Mouse (Mus musculus) cerebellum, adult 2 months (tissue): Measurements from ENCODE around the gene Nedd9. TPM values are rescaled to one million over a fixed set of nuclear protein-coding genes. Genes with fewer than 3 reads are reported as not detected.

Experiments
- DNase-seq, 2 experiments: peaks; one replicate each; pipeline ENCODE4 v3.0.0; 2021
- H3K27ac ChIP-seq: fragments of 200-500 bp; 2 replicates; pipeline ENCODE4 v1.5.1; 2012; ENCODE audit warnings: low read length, control low read depth, inconsistent platforms; ENCODE audit not compliant: insufficient read depth
- H3K27me3 ChIP-seq: fragments of 200-500 bp; 2 replicates; pipeline ENCODE4 v1.6.1; 2012; ENCODE audit warnings: inconsistent platforms, mild to moderate bottlenecking, low read length, moderate library complexity; ENCODE audit not compliant: control insufficient read depth, insufficient read depth
- H3K4me1 ChIP-seq: fragments of 200-500 bp; 2 replicates; pipeline ENCODE4 v1.6.1; 2011; ENCODE audit warnings: low read length; ENCODE audit not compliant: control insufficient read depth, insufficient read depth
- H3K4me3 ChIP-seq: fragments of 200-500 bp; replicated peaks from 2 replicates; pipeline ENCODE3; 2011; ENCODE audit warnings: mild to moderate bottlenecking, low read depth, low read length, control low read depth; ENCODE audit not compliant: insufficient read depth
- CTCF ChIP-seq: fragments of 200-500 bp; IDR thresholded peaks from 2 replicates; pipeline ENCODE4 v1.5.1; 2011; ENCODE audit warnings: low read depth, mild to moderate bottlenecking, control low read depth, low read length, moderate library complexity, borderline replicate concordance; ENCODE audit not compliant: insufficient read depth
- POLR2A ChIP-seq: fragments of 200-500 bp; IDR thresholded peaks from 2 replicates; pipeline ENCODE4 v1.6.1; 2011; ENCODE audit warnings: low read length, control low read depth, borderline replicate concordance; ENCODE audit not compliant: insufficient read depth
- WGBS: fragments of 180-500 bp; shearing (Covaris S2); methylation state at CpG from one replicate; pipeline ENCODE4 v1.1.7; 2018; 5-methylcytosine and 5-hydroxymethylcytosine counted together
- polyA plus RNA-seq: library from polyadenylated mRNA; depleted of rRNA; stranded (reverse); fragments of >200 nt; gene quantifications from 2 replicates; pipeline ENCODE4 v1.2.3, GENCODE M21; 2012

The Nedd9 gene
- polyA plus RNA-seq, 1 experiment, result 5.5 TPM

DNA sequence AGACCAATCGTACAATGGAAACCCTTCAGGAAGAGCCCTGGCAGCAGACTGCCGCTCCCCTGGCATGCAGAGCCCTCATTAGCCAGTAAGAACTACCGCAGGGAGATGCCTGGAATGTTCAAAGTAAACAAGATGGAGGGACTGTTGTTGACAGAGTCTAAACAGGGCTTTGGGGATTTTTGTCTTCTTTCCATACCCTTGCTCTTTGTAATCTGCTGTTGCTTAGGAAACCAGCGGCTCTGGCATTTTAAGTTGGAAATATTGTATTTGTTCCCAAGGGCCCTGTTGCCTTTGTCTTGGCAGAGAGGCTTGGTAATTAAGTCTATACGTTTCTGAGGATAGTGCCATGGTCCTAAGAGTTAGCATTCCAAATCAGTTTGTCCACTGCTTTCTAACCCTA is 134.8 kb downstream of the Nedd9 start:
- no peaks in the 10 kb centered on the region for H3K27me3 ChIP-seq
- no peak overlapping the region for H3K4me3 ChIP-seq
- WGBS, result 42% methylated on average over 5 of the region's 5 CpGs
- DNase-seq, result no peak
- no peaks in the 10 kb centered on the region for H3K4me1 ChIP-seq
- no peak overlapping the region for H3K27ac ChIP-seq
- TF ChIP-seq CTCF (no peak), POLR2A (no peak)

DNA sequence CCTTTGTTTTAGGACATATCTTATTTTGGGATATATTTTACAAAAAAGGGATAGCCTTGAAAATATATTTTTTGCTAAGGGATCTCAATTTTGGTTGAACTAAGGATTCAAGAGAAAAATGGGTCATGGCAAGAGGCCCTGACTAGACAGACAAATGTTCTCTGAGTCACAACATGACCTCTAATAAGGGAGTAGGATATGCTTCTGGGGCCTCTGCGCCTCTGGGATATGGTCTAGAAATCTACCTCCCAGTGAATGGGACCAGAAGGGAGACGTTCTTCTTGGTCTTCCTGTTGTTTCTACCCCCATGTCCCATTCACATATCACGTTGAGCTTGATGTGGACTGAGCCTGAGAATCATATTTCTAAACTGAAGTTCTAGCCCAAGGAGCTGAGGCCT is 136.6 kb downstream of the Nedd9 start:
- H3K27me3 ChIP-seq, result no peaks in the 10 kb centered on the region
- H3K4me3 ChIP-seq, result no peak overlapping the region
- TF ChIP-seq POLR2A (no peak), CTCF (no peak)
- no peak for DNase-seq
- no peaks in the 10 kb centered on the region for H3K4me1 ChIP-seq
- H3K27ac ChIP-seq, result no peak overlapping the region
- 89% methylated on average over 3 of the region's 3 CpGs for WGBS

DNA sequence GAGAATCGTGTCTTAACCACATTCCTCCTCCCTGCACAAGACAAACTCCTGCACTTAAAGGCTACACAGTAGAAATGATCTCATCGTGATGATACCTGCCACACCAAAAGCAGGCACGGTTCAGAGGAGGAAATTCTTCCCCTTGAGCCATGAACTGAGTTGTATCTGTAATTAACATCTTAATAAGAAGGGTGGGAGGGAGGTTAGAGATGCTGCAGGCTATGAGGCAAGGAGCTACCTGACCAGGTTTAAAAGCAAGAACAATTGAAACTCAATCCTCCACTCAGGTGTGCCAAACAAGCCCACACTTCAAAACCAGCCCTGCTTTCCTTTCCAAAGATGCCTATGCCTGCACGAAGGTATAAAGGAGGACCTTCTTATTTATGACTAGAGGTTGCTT is 137.4 kb downstream of the Nedd9 start:
- WGBS, result 71% methylated on average over 4 of the region's 4 CpGs
- no peak for DNase-seq
- H3K4me3 ChIP-seq, result no peak overlapping the region
- TF ChIP-seq POLR2A, result no peak
- no peak for TF ChIP-seq CTCF
- no peaks in the 10 kb centered on the region for H3K4me1 ChIP-seq
- H3K27me3 ChIP-seq, result no peaks in the 10 kb centered on the region
- no peak overlapping the region for H3K27ac ChIP-seq

DNA sequence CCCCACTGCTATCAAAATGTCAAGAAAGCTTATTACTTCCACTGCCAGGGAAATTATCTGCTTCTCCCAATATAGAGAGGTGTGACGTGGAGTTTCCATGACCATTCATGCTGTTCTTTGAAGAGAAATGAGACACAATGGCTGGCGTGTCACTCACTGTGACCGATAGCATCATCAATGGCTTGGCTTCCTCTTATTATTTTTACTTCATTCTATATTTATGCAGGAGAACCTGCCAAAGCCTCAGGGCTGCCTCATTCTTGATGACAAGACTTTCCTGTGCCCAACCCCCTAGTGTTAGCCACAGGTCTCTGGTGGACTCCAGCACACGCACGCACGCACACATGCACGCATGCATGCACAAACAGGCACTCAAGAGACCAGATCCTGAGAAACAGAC is 141.4 kb downstream of the Nedd9 start:
- DNase-seq, result no peak
- Histone ChIP-seq H3K4me3 (no peak overlapping the region), H3K27ac (no peak overlapping the region), H3K27me3 (no peaks in the 10 kb centered on the region), H3K4me1 (no peaks in the 10 kb centered on the region)
- TF ChIP-seq POLR2A (no peak), CTCF (no peak)
- 89% methylated on average over 7 of the region's 7 CpGs for WGBS

DNA sequence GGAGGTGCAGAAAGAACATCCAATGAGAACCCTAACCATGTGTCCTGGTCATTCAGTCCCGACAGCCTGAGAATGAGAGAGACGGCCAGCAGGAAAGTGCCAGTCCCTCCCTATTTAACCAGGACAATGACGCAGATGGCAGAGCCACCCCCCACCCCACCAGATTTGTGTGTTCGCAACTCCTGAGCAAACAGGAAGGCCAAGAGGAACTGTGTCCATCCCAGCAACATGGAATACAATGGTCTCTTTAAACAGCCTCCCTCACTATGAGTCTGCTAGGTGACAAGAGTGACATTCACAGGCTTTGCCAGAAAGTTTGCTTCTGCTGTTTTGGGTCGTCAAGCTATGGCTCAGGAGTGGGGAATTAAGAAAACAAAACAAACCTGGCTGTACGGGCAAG is 141.9 kb downstream of the Nedd9 start:
- Histone ChIP-seq H3K27ac (no peak overlapping the region), H3K4me3 (no peak overlapping the region), H3K27me3 (no peaks in the 10 kb centered on the region), H3K4me1 (no peaks in the 10 kb centered on the region)
- TF ChIP-seq POLR2A, result no peak
- TF ChIP-seq CTCF, result no peak
- WGBS, result 35% methylated on average over 6 of the region's 6 CpGs
- DNase-seq, result no peak

DNA sequence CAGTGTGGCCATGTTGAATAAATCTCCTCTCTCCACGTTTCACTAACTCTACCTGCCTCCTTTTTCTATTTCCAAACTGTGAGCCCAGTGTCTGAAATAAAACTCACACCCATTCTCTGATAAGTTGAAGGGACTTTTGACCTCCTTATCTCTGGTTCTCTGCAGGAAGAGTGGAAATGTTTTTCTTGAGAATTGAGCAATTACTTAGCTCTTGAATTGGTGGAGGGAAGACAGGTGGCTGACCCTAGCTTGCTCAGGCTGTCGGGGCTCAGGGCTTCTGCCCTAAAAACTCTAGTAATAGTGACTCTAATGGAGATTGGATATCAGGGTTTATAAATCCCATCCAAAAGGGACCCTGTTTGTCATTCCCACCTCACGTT is 143.3 kb downstream of the Nedd9 start:
- no peak overlapping the region for H3K4me3 ChIP-seq
- 94% methylated on average over 3 of the region's 3 CpGs for WGBS
- TF ChIP-seq CTCF, result no peak
- no peak for TF ChIP-seq POLR2A
- H3K27me3 ChIP-seq, result no peaks in the 10 kb centered on the region
- H3K4me1 ChIP-seq, result no peaks in the 10 kb centered on the region
- no peak overlapping the region for H3K27ac ChIP-seq
- no peak for DNase-seq

DNA sequence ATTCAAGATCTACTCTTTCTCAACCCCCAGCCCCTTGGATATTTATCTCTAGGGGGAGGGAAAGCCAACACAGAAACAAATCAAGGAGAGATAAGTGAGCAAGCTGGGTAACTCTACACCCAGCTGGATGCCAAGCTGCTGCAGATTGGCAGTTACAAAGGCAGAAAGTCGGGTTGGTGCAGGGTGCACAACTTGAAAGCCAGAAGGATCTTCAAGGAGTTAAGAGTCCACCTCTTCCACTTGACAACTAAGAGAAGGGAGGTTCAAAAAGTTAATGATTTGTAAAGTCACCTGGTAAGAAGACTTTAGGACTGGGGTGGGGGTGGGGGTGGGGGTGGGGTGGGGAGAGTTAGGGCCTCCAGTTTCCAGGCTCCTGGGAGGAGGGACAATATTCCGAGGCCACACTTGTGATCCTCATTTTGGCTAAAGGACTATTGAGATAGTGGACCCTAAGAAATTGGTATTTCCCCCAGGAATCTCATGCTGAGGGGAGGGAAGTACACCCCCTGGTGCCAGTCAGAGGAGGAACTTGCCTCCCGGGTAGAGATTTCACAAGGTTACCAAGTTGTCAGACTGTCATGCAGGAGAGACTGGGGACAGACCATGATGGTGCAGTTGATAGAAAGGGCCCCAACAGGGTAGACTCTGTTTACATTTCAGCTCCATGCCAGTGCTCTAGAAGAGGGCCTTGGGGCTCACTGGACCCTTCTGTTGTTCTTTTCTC is 143.8 kb downstream of the Nedd9 start:
- H3K27me3 ChIP-seq, result no peaks in the 10 kb centered on the region
- H3K4me3 ChIP-seq, result no peak overlapping the region
- H3K27ac ChIP-seq, result no peak overlapping the region
- H3K4me1 ChIP-seq, result no peaks in the 10 kb centered on the region
- WGBS, result 75% methylated on average over 3 of the region's 3 CpGs
- no peak for DNase-seq
- no peak for TF ChIP-seq CTCF
- no peak for TF ChIP-seq POLR2A

DNA sequence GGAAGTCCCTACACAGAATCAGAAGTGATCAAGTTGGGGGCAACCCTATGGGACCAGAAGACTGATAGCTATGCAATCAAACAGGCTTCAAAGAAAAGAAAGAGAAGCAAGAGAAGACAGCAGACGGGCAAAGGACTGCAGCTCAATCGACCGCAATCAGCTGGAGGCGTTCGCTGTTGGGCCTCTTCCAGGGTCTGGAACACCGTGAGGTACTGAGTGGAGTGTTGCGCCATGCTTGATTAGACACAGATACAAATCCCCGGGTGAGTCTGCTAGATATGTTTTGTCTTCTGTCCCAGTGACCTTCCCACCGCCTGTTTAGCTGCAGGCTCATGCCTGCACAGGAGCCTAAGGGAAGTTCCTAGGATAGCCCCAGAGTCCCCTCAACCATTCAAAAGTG is 145.7 kb downstream of the Nedd9 start:
- TF ChIP-seq CTCF (no peak), POLR2A (no peak)
- Histone ChIP-seq H3K4me1 (no peaks in the 10 kb centered on the region), H3K27ac (no peak overlapping the region), H3K27me3 (no peaks in the 10 kb centered on the region), H3K4me3 (no peak overlapping the region)
- 34% methylated on average over 9 of the region's 9 CpGs for WGBS
- no peak for DNase-seq
